Mouse (Mus musculus) ES-E14 (cell line): Measurements from ENCODE around the gene Adgrf5.

Experiments used
- MAFK ChIP-seq: IDR thresholded peaks from 2 replicates; pipeline ENCODE4 v1.6.1; 2014; ENCODE audit warnings: mild to moderate bottlenecking, low read depth, low read length, inconsistent platforms; ENCODE audit not compliant: insufficient read depth
- ZC3H11A ChIP-seq: IDR thresholded peaks from 2 replicates; pipeline ENCODE4 v1.6.1; 2012; ENCODE audit warnings: low read depth, mild to moderate bottlenecking, inconsistent platforms, low read length, borderline replicate concordance

- TF ChIP-seq ZC3H11A (no peak), MAFK (no peak)
These were observed 143.8 kb downstream of the Adgrf5 start for GRCm38 (mm10) chr17:43503861-43504593.
